Comparison of ENCODE assay signal across 8 mouse cellular contexts in genomic region chr5:148547870-148548456, GRCm38 (mm10). TPM values are rescaled to one million over a fixed set of nuclear protein-coding genes. Genes with fewer than 3 reads are reported as not detected.
DNase-seq lines count a peak whose midpoint lies in the region; ATAC-seq lines count a peak whose summit lies in the region.

No protein-coding gene starts in this region.

- no peak overlapping the region for H3K4me3 ChIP-seq in hindbrain, embryonic 12.5 days
- no peak overlapping the region for H3K4me3 ChIP-seq in midbrain, embryonic 16.5 days (ENCODE audit: low read depth, low read length)

- peak; percentile 38 to 50 for DNase-seq in kidney, adult 8-10 months
- DNase-seq in kidney, postnatal 10 days: no peak
- DNase-seq in Muller cell, postnatal 12 days (ENCODE audit: inconsistent ontology term): peak; percentile 68
- no peak for DNase-seq in cerebellum, postnatal 4 days (ENCODE audit: low spot score in 2 of 2)
- no peak for DNase-seq in layer of hippocampus, postnatal 25 days (ENCODE audit: extremely low spot score in 1 of 2, low spot score in 1 of 2)
- DNase-seq in gastrocnemius, postnatal 10 days: no peak

- no peak overlapping the region for H3K27ac ChIP-seq in hindbrain, embryonic 12.5 days
- H3K27ac ChIP-seq in midbrain, embryonic 16.5 days (ENCODE audit: low read length): no peak overlapping the region

- peak overlapping the region; percentile 19; the same call in 1 of the 2 replicates for H3K4me2 ChIP-seq in hindbrain, embryonic 12.5 days (replicated peaks)
- H3K4me2 ChIP-seq in midbrain, embryonic 16.5 days (ENCODE audit: low read length): peak overlapping the region; percentile 27

- 46% methylated on average over 10 of the region's 10 CpGs for WGBS in hindbrain, embryonic 12.5 days
- WGBS in midbrain, embryonic 16.5 days: 52% methylated on average over 10 of the region's 10 CpGs

- H3K27me3 ChIP-seq in hindbrain, embryonic 12.5 days: no peaks in the 10 kb centered on the region
- H3K27me3 ChIP-seq in midbrain, embryonic 16.5 days (ENCODE audit: control insufficient read depth, insufficient read depth, low read depth, low read length): no peaks in the 10 kb centered on the region

- peaks cover 28% of the 10 kb centered on the region for H3K4me1 ChIP-seq in hindbrain, embryonic 12.5 days
- H3K4me1 ChIP-seq in midbrain, embryonic 16.5 days (ENCODE audit: control insufficient read depth, insufficient read depth, low read length): peaks cover 25% of the 10 kb centered on the region

- H3K9me3 ChIP-seq in hindbrain, embryonic 12.5 days (replicated peaks): no peaks in the 10 kb centered on the region
- no peaks in the 10 kb centered on the region for H3K9me3 ChIP-seq in midbrain, embryonic 16.5 days (replicated peaks; ENCODE audit: control insufficient read depth, low read length, poor library complexity, severe bottlenecking)

- no peak for ATAC-seq in hindbrain, embryonic 12.5 days (ENCODE audit: low FRiP score)
- ATAC-seq in midbrain, embryonic 16.5 days: no peak

- H3K9ac ChIP-seq in hindbrain, embryonic 12.5 days: peak overlapping the region; percentile 23; the same call in 1 of the 2 replicates
- no peak overlapping the region for H3K9ac ChIP-seq in midbrain, embryonic 16.5 days (ENCODE audit: low read depth, low read length)

- H3K36me3 ChIP-seq in hindbrain, embryonic 12.5 days: no peaks in the 10 kb centered on the region
- H3K36me3 ChIP-seq in midbrain, embryonic 16.5 days (ENCODE audit: control insufficient read depth, insufficient read depth, low read length): no peaks in the 10 kb centered on the region

RNA-seq across cellular contexts. Expression of gene Ubl3, which starts 4.6 kb away (rescaled TPM):
- 93.4 and 107 TPM in 2 replicates for polyA plus RNA-seq in hindbrain, embryonic 12.5 days (2016; fragmentation: Nextera tagmentation; extraction: Ambion mirVana)
- polyA plus RNA-seq in midbrain, embryonic 16.5 days (2015; fragmentation: Nextera tagmentation; extraction: Ambion mirVana): 79.9 and 84.3 TPM in 2 replicates
- 100 to 1,000 TPM; 232 to 264 TPM for total RNA-seq in layer of hippocampus, postnatal 25 days (2021)
- 10 to 100 TPM; 81.3 to 82.0 TPM for total RNA-seq in gastrocnemius, postnatal 10 days (2021)

Comparison
In these comparisons a context has a peak if more than half of its experiments do, and no peak if none do; other contexts are left out.
1. DNase-seq: peak in kidney, adult 8-10 months (2 of 2) and Muller cell, postnatal 12 days (single experiment); none in kidney, postnatal 10 days (single experiment), cerebellum, postnatal 4 days (0 of 2), layer of hippocampus, postnatal 25 days (0 of 2) and gastrocnemius, postnatal 10 days (single experiment).